Mouse (Mus musculus): Measurements from ENCODE around the gene Pclaf. TPM values are rescaled to one million over a fixed set of nuclear protein-coding genes. Genes with fewer than 3 reads are reported as not detected.

Pclaf gene
- total RNA-seq, 2 experiments from 2014 or later, result 1.4 to 3.6 TPM

DNA sequence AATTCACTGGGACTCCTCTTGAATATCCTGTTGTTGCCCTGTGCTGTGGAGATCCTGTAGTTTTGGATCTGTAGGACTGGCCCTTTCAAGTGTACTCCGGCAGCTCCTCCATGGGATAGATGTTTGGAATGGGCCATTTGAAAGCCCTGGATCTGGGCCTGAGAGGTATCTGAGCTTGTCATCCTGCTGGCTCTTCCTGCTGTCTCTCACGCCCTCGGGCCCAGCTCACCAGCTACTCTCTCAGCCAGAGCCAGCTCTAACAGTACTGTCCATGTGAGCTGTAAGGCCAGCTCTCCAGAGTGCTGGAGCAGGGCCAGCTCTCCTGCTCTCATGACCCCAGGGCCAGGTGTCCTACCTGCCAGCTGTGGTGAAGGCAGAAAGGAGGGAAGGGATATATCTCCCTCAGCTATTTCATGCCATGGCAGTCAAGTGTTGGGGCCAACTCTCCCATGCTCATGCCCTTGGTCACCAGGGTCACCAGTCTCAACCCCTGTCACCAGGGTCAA lies 61.1 kb downstream of the Pclaf start:
- intact Hi-C loops (cut with DNase I), result no loop called here
- peak in 1 of 2 experiments; percentile 19 for DNase-seq (ENCODE audit: extremely low spot score in 1 of 2, low spot score in 2 of 2)

Other genes with a start within 250 kb of the Pclaf start
- 100 to 1,000 TPM; 226 to 228 TPM for gene Oaz2, start 222.2 kb upstream of the Pclaf start, total RNA-seq (2021)
- gene Zfp609, start 62.7 kb upstream of the Pclaf start, total RNA-seq (2021), result 10 to 100 TPM; 41.3 to 42.2 TPM
- gene Trip4, start 18.6 kb downstream of the Pclaf start, total RNA-seq (2021), result 10 to 100 TPM; 34.8 to 37.6 TPM
- gene Csnk1g1, start 18.7 kb downstream of the Pclaf start, total RNA-seq (2021), result 10 to 100 TPM; 45.9 to 56.4 TPM
- 100 to 1,000 TPM; 238 to 241 TPM for gene Ppib, start 170.0 kb downstream of the Pclaf start, total RNA-seq (2021)
- 1 to 10 TPM; 4.6 to 4.9 TPM for gene Snx22, start 179.5 kb downstream of the Pclaf start, total RNA-seq (2021)
- gene Snx1, start 236.3 kb downstream of the Pclaf start, total RNA-seq (2021), result 10 to 100 TPM; 43.6 to 44.9 TPM
- 10 to 100 TPM; 25.9 to 26.0 TPM for gene Ciao2a, start 236.4 kb downstream of the Pclaf start, total RNA-seq (2021)

All from left cerebral cortex, postnatal 10 days (tissue).